Mouse (Mus musculus) bone marrow macrophage, adult 2 months (primary cell): ENCODE measurements around the gene Ddx21.

Source experiments
- CTCF ChIP-seq: IDR thresholded peaks from 2 replicates; pipeline ENCODE4 v1.5.1; 2012; ENCODE audit warnings: low read depth, mild to moderate bottlenecking, low read length, moderate library complexity
- POLR2A ChIP-seq: IDR thresholded peaks from 2 replicates; pipeline ENCODE4 v1.6.1; 2012; ENCODE audit warnings: mild to moderate bottlenecking, low read depth, low read length, borderline replicate concordance

GRCm38 (mm10) chr10:62590200-62590599 is 11.9 kb downstream of the Ddx21 start:
- no peak for TF ChIP-seq POLR2A
- TF ChIP-seq CTCF: no peak
